Mouse (Mus musculus) embryonic facial prominence, embryonic 11.5 days (tissue): ENCODE results near the gene Git1. TPM values are rescaled to one million over a fixed set of nuclear protein-coding genes. Genes with fewer than 3 reads are reported as not detected.
A peak's percentile ranks its signal among the peaks of the same experiment; 100 is the strongest.

Experiments used
- ATAC-seq: fragments of 200-750 bp; cut with Nextera tagmentation; replicated peaks from 2 replicates; pipeline ENCODE4 v1.8.0; 2017; ENCODE audit warnings: low read depth; ENCODE audit not compliant: insufficient number of reproducible peaks, low FRiP score, low TSS enrichment
- DNase-seq: peaks from one replicate; pipeline ENCODE4 v3.0.0-alpha.2; 2015; ENCODE audit warnings: low spot score
- H3K27ac ChIP-seq: fragments of 300-500 bp; sonication (generic); replicated peaks from 2 replicates; pipeline ENCODE4 v1.5.1; 2014; ENCODE audit warnings: mild to moderate bottlenecking, low read depth, low read length, control low read depth
- H3K27me3 ChIP-seq: fragments of 300-500 bp; sonication (generic); 2 replicates; pipeline ENCODE4 v1.6.1; 2014; ENCODE audit warnings: mild to moderate bottlenecking, low read length, moderate library complexity, mixed read lengths; ENCODE audit not compliant: control insufficient read depth, insufficient read depth
- H3K36me3 ChIP-seq: fragments of 300-500 bp; sonication (generic); replicated peaks from 2 replicates; pipeline ENCODE4 v1.6.1; 2014; ENCODE audit warnings: low read depth, mild to moderate bottlenecking, low read length, moderate library complexity, mixed read lengths; ENCODE audit not compliant: control insufficient read depth, insufficient read depth
- H3K4me1 ChIP-seq: fragments of 300-500 bp; sonication (generic); 2 replicates; pipeline ENCODE4 v1.6.1; 2014; ENCODE audit warnings: low read length, mixed read lengths; ENCODE audit not compliant: control insufficient read depth, insufficient read depth
- H3K4me2 ChIP-seq: fragments of 300-500 bp; sonication (generic); 2 replicates; pipeline ENCODE4 v1.6.1; 2014; ENCODE audit warnings: low read depth, mild to moderate bottlenecking, control low read depth, low read length, moderate library complexity
- H3K4me3 ChIP-seq: fragments of 300-500 bp; sonication (generic); 2 replicates; pipeline ENCODE4 v1.5.1; 2014; ENCODE audit warnings: low read depth, low read length, control low read depth
- H3K9ac ChIP-seq: fragments of 300-500 bp; sonication (generic); replicated peaks from 2 replicates; pipeline ENCODE4 v1.6.1; 2014; ENCODE audit warnings: mild to moderate bottlenecking, control low read depth, low read length
- H3K9me3 ChIP-seq: fragments of 300-500 bp; sonication (generic); replicated peaks from 2 replicates; pipeline ENCODE4 v1.6.1; 2016; ENCODE audit warnings: mild to moderate bottlenecking, low read length, inconsistent platforms, mixed read lengths; ENCODE audit not compliant: control insufficient read depth
- WGBS: fragments of 180-500 bp; shearing (Covaris S2); extraction: QIAGEN DNeasy Blood & Tissue Kit; methylation state at CpG from one replicate; pipeline ENCODE4 v1.1.7; 2014; 5-methylcytosine and 5-hydroxymethylcytosine counted together
- polyA plus RNA-seq: library from polyadenylated mRNA; unstranded; fragments of >200 nt; fragmentation: Nextera tagmentation; extraction: Ambion mirVana; gene quantifications from 2 replicates; pipeline ENCODE4 v1.2.1, GENCODE M21; 2014

Gene Git1
- 11.9 and 12.4 TPM in 2 replicates for polyA plus RNA-seq

DNA sequence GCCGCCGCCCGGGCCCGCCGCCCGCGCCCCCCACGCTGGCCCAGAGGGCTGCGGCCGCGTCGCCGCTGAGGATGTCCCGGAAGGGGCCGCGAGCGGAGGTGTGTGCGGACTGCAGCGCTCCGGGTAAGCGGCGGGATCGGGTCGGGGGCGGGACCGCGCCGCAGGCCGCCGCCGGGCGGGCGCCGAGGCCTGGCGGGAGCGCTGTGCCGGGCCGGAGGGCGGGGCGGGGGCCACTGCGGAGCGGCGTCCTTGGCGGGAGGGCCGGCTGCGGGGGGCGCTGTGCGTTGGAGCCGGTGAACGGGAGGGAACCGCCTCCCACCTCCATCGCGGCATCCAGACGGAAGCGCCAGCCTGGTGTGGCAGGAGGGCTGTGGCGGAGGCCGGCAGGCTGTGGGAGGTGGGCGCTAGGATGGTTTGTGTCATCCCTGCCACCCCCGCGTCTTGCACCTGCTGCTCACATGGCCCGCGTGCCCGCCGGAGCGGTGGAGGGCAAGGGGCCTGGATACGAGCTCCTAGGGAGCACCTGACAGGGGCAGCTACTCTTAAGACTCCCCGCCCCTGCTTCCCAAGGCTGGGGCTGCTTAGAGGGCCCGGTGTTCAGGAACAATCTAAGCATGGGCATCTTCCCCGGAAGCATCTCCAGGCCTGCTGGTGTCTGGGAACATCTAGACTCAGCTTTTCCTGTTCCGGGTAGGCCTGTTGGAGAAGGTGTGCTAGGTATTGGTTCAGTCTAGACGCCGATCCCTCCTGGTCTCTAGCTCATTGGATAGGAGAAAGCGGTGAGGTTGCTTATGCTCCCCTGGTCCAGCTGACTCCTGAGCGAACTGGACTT lies at the start of gene Git1:
Gene Git1 (plus strand): TSS at position 51 of the 832 bp plus-strand sequence.
- Histone ChIP-seq H3K27ac (peak within 1 kb of the TSS; percentile 78), H3K4me1 (peaks cover 8% of the 10 kb centered on the region), H3K27me3 (no peaks in the 10 kb centered on the region), H3K9me3 (no peaks in the 10 kb centered on the region), H3K36me3 (no peaks in the 10 kb centered on the region), H3K4me3 (peak within 1 kb of the TSS; percentile 98), H3K9ac (peak within 1 kb of the TSS; percentile 92), H3K4me2 (peak within 1 kb of the TSS; percentile 95)
- ATAC-seq (no peak), DNase-seq (peak; percentile 28)
- under 1% methylated on average over 58 of the region's 74 CpGs for WGBS

DNA sequence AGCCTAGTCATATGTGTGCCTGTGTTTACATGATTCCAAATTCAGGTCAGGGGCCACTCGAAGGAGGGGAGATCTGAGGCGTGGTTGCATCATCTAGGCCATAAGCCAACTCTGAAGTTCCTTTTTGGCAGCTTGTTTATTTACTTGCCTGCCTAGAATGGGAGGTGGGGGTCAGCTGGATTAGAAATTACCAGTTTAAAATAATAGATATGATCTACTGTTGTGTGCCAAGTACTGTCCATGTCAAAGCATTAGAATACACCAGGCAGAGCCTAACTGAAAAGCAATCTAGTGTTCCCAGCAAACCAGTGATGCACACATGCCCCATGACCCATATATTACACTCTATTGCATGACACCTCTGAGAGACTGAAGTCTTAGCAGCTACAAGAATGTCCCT lies 48.4 kb upstream of the Git1 start:
- H3K9me3 ChIP-seq: no peaks in the 10 kb centered on the region
- DNase-seq (no peak), ATAC-seq (no peak)
- H3K4me2 ChIP-seq: no peak overlapping the region
- no peak overlapping the region for H3K9ac ChIP-seq
- H3K27me3 ChIP-seq: no peaks in the 10 kb centered on the region
- no peak overlapping the region for H3K27ac ChIP-seq
- 80% methylated on average over 2 of the region's 2 CpGs for WGBS
- no peaks in the 10 kb centered on the region; the same call in 1 of the 2 replicates for H3K36me3 ChIP-seq
- no peaks in the 10 kb centered on the region for H3K4me1 ChIP-seq
- no peak overlapping the region for H3K4me3 ChIP-seq

DNA sequence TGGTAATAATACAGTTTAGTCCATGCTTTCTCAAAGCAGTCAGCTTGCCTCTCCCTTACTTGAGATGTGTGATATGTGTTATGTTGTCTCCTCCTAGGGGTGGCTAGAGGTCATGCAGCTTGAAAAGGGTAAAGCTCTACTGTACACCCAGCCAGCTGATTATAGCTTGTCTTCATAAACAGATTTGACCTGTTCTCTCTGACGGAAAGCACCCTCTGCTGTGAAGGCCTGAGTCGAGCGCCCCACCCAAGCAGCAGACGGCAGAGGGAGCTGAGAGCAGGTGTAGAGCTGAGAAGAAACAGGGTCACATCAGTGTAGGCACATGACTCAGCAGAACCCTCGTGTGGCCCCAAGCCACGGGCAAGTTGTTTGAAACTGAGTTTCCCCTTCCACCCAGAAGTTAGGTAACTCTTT lies 46.7 kb upstream of the Git1 start:
- Histone ChIP-seq H3K9me3 (no peaks in the 10 kb centered on the region), H3K27ac (no peak overlapping the region), H3K9ac (no peak overlapping the region), H3K4me1 (no peaks in the 10 kb centered on the region), H3K36me3 (no peaks in the 10 kb centered on the region), H3K4me2 (no peak overlapping the region), H3K27me3 (no peaks in the 10 kb centered on the region), H3K4me3 (no peak overlapping the region)
- WGBS: 60% methylated on average over 6 of the region's 6 CpGs
- ATAC-seq (no peak), DNase-seq (peak; percentile 50)

DNA sequence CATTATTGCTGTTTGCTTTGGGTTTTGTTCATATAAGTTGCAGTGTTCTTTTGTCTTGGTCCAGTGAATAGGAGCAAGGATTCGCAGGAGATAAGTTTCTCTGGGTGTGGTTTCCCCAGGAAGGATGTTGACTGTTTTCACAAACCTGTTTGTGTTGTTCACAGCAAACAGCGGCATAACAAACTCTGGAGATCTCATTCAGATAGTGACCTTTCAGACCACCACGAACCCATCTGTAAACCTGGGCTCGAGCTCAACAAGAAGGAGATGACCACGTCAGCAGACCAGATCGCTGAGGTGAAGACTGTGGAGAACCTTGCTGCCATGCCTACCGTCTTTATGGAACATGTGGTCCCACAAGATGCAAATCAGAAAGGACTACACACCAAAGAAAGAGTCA lies 44.1 kb upstream of the Git1 start:
- Histone ChIP-seq H3K9me3 (no peaks in the 10 kb centered on the region), H3K4me1 (no peaks in the 10 kb centered on the region), H3K4me2 (no peak overlapping the region), H3K4me3 (no peak overlapping the region), H3K9ac (no peak overlapping the region), H3K27ac (no peak overlapping the region), H3K36me3 (no peaks in the 10 kb centered on the region), H3K27me3 (no peaks in the 10 kb centered on the region)
- ATAC-seq: no peak
- WGBS: 91% methylated on average over 7 of the region's 7 CpGs
- no peak for DNase-seq

DNA sequence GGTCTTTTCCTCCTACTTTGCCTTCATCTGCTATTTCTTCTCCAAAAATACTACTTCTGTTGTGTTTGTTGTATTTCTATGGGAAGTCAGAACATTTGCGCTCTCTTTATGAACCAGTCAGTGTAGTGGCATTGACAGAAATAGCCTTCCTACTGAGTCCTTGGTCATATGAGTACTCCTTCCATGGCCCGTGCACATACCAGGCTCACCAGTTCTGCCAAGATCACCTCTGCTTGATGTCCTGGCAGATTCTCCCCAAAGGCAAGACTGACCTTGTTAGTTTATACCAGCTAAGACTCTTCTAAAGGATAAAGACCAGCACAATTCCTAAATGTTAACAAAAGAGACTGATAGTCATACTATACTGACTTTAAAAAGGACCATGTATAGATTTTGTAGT lies 41.7 kb upstream of the Git1 start:
- no peak overlapping the region for H3K4me3 ChIP-seq
- no peak overlapping the region for H3K27ac ChIP-seq
- DNase-seq (no peak), ATAC-seq (no peak)
- no peaks in the 10 kb centered on the region for H3K4me1 ChIP-seq
- 86% methylated on average over 2 of the region's 2 CpGs for WGBS
- H3K27me3 ChIP-seq: no peaks in the 10 kb centered on the region
- H3K36me3 ChIP-seq: no peaks in the 10 kb centered on the region
- H3K4me2 ChIP-seq: no peak overlapping the region
- H3K9ac ChIP-seq: no peak overlapping the region
- H3K9me3 ChIP-seq: no peaks in the 10 kb centered on the region

DNA sequence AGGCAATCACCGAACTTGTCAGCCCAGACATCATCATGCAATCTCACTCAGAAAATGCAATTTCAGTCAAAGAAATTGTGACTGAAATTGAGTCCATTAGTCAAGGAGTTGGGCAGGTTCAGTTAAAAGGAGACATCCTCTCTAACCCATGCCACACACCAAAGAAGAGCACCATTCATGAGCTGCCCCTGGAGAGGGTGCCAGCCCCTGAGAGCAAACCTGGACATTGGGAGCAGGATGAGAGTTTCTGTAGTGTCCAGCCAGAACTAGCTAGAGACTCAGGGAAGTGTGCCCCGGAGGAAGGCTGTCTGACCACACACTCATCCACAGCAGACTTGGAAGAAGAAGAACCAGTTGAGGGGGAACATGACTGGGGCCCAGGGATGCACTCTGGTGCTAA lies 40.0 kb upstream of the Git1 start:
- Histone ChIP-seq H3K27me3 (no peaks in the 10 kb centered on the region), H3K4me2 (no peak overlapping the region), H3K36me3 (no peaks in the 10 kb centered on the region), H3K9me3 (no peaks in the 10 kb centered on the region), H3K27ac (no peak overlapping the region), H3K4me1 (no peaks in the 10 kb centered on the region), H3K4me3 (no peak overlapping the region), H3K9ac (no peak overlapping the region)
- DNase-seq: no peak
- ATAC-seq: no peak
- WGBS: 90% methylated on average over 2 of the region's 2 CpGs

DNA sequence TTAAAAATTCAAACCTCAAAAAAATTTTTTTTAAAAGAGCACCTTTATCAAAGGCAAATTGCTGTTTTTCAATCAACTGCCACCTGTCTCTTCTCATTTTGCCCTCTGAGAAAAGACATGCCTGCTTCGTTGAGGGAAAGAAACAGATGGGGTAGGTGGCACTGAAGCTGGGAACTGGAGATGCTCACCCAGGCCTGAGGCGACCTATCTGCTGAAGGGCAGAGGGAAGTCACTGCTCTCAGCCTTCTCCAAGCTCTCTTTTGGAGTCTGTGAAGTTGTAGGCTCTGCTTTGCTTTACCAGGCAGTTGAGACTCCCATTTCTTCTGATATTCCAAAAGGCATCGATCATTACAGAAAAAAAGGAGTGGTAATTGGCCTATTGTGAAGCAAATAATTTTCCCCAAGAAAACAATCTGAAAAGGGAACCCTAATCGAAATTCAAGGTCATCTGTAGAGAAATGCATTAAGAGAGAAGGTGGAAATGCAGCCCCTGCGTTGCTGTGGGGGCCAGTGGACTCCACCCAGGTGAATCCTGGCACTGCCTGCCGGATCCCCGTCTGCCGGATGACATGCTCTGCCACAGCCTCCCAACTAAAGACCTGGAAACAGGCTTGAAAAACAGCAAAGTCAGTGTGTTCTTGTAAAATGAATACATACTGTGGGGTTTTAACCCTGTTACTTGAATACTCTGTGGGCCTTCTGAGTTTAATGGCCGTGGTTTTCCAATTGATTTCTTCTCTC lies 37.4 kb upstream of the Git1 start:
- Histone ChIP-seq H3K36me3 (no peaks in the 10 kb centered on the region), H3K27me3 (no peaks in the 10 kb centered on the region), H3K4me3 (no peak overlapping the region), H3K4me2 (no peak overlapping the region), H3K9me3 (no peaks in the 10 kb centered on the region), H3K4me1 (no peaks in the 10 kb centered on the region), H3K9ac (no peak overlapping the region), H3K27ac (no peak overlapping the region)
- no peak for DNase-seq
- no peak for ATAC-seq
- 83% methylated on average over 9 of the region's 9 CpGs for WGBS

DNA sequence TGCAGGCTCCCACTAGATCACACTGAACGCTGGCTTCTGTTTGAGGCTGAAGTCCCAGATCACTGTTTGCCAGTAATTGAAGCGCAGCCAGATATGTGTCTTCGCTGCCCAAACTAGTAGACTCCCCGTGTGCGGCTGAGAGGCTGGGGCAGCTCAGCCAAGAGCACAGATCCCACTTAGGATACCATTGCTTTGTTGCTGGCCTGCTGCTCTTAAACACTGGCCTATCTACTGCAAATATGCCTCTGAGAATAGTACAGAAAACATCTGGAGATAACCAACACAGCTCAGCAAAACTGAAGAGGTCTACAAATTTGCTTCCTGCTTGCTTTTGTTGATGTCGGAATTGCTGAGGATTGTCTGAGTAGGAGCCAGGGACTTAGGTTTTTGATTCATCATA lies 36.5 kb upstream of the Git1 start:
- H3K4me3 ChIP-seq: no peak overlapping the region
- H3K36me3 ChIP-seq: no peaks in the 10 kb centered on the region
- H3K4me2 ChIP-seq: no peak overlapping the region
- no peak overlapping the region for H3K27ac ChIP-seq
- H3K9me3 ChIP-seq: no peaks in the 10 kb centered on the region
- no peak overlapping the region for H3K9ac ChIP-seq
- 83% methylated on average over 6 of the region's 6 CpGs for WGBS
- ATAC-seq (no peak), DNase-seq (no peak)
- H3K4me1 ChIP-seq: no peaks in the 10 kb centered on the region
- H3K27me3 ChIP-seq: peaks cover 7% of the 10 kb centered on the region
